Mouse (Mus musculus): ENCODE results near the gene Scaper.

Scaper gene

DNA sequence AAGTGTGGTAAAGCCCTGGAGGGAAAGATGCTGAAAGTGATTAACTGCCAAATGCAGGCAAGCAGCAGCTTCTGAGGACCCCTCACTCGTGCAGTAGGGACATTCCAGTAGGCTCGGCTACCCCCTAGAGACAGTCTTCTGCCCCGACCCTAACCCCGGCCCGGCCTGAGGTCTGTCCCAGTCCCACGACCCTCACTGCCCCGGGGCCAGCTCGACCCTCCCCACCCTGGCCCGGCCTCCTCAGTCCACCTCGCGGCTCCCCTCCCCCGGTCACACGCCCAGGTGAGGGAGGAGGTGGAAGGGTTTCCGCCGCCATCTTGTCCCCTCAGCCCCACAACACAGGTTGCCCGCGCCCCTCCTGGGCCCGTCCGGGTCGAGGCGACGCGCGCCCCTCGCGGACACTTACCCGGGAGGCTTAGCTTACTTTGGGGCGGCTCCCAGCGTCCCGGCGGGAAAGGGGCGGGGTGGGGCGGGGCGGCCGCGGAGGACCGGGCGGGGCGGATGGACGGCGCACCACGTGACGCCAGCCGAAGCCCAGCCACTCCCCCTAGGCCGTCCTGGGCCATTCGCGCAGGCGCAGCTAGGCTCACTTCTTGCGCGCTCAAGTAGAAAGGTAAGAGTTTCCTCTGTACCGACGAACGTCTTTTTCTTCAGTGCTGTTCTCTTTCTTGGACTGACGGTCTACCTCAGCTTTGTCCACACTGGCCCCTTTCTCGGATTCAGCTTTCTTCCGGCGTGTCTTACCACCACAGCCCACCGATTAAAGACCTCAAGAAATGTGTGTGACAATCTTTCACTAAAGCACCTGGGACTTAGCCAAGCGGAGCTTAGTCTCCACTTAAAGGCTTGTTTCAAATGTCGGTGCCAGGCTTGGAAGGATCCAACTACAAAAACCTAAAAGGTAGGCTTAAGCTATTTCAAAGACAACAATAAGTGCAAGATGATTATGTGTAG, at the start of gene Scaper:
Gene Scaper, minus strand, starts transcription at position 456 of the 954 bp plus-strand sequence.
- peak; percentile 93 for DNase-seq

DNA sequence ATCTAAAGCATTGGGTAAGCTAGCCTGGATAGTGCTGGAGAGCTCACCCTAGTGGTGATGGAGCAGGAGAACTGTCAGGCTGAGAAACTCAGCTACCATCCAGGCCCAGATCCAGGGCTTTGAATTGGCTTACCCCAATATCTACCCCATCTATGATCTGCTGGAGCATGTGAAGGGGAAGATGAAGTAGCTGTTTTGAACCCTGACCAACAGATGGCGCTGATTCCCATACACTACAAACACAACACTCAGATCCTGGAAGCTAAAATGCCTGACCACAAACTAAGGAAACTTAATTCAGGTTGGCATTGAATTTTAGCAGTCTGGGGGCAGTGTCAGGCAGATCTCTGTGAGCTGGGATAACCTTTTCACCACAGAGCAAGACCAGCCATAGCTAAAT, 8.9 kb upstream of the Scaper start:
- peak; percentile 29 for DNase-seq

DNA sequence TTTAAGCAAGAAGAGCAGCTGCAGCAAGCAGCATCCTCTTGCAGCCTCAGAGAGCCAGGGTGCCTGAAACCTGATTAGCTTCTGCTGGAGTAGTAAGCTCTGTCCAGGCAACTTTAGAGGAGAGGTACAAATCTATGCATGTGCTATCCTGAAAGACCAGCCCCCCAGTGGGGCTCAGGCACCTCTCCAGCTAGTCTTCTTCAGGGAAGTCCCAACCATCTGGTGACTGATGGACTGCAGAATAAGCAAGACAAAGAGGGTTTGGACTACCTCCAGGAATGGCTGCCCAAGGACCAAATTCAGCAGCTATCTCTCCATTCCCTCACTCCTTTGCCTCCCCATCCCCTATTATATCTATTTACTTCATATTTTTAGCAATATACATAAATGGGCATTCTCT, 3.4 kb upstream of the Scaper start:
- no peak for DNase-seq

DNA sequence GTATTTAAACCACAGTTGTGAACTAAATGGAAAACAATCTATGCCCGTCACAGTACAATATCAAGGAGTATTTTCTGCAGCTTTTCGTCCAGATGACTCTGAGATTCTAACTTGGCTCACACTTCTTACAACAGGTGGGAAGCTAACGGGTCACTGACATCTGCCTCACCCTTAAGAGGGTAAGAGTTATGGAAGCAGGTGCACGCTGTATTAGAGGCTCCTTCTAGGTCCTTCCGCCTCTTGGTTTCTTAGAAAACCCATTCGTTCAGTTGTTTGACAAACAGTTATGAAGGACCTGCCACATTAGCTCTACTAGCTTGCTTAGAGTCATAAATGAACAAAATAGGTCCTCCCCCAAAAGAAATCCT, 683 bp upstream of the Scaper start:
- no peak for DNase-seq

DNA sequence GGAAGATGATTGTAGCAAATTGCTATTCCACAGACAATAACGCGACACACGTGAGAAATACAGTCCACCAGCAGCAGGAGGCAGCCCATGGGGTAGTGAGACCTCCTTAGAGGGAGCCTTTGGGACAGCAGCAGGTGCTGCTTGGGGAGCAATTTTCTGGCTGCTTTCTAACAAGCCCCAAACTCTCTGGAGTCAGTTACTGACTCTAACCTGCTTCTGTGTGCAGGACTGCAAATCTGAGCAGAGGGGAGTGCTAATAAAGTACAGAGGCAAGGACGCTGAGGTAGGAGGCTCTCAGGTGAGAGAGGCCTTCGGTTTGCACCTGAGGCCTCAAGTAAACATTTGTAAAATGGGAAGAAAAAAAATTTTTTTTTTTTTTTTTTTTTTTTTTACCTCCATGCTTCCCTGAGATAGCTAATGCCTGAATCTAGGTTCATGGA, 675 bp downstream of the Scaper start:
- peak; percentile 16 for DNase-seq

DNA sequence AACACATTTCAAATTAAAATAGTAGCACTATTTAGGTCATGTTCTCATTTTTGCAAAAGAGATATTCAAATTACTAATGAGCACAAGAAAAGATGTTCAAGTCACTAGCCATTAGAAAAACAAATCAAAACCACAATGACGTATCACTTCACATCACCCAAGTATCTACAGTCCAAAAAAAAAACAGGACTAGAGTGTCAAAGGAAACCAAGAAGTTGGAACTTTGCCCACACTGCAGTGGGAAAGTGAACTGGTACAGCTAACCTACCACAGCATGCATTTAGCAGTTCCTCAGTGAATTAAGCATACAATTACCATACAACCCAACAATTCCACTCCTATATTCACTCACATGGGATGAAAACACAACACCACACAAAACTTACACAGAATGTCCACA, 5.4 kb downstream of the Scaper start:
- no peak for DNase-seq

DNA sequence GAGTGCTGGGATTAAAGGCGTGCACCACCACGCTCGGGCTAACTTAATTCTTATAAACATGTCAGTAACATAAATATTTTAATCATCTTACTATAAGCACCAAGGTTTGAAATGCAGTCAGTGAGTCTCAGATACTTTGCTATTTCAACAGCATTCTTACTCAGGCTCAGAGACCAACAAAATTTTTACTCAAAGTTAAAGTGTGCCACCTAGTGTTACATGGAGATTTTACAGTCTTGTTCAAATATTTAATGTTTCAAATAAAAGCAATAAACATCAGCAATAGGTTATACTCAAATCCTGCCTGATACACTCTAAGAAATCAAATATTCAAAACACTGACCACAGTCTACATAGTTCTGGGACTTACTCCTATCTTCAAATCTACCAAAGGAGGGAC, 19.3 kb downstream of the Scaper start:
- no peak for DNase-seq

DNA sequence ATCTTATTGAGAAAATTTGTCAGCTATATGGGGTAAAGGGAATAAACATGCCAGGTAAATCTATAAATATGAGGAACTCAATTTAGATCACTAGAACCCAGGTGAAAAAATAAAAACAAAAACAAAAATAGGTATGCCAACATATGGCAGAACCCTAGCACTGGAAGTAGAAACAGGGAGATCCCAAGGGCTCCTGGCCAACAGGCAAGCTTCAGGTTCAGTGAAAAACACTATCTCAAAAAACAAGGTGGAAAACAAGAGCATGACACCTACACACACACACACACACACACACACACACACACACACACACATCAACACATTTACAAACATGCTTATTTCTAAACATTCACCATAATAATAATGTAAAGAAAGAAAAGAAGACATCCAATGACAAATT, 21.2 kb downstream of the Scaper start:
- DNase-seq = no peak

DNA sequence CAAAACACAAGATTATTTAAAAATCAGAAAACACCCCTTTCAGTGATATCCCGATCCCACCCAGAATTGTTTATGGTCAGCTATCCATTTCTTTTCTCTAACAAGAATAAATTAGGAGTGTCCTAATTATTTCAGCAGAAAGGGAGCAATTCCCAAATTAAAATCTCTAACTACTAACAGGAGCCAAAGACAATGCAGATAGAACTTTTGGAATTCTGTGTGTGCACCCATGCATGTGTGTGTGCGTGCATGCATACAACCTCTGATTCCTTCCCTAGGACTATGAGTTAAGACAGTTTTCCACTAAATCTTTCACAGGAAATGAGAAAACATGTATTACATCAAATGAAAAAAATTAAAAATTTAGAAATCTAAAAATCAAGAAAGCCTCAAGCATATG, 26.4 kb downstream of the Scaper start:
- DNase-seq = no peak

DNA sequence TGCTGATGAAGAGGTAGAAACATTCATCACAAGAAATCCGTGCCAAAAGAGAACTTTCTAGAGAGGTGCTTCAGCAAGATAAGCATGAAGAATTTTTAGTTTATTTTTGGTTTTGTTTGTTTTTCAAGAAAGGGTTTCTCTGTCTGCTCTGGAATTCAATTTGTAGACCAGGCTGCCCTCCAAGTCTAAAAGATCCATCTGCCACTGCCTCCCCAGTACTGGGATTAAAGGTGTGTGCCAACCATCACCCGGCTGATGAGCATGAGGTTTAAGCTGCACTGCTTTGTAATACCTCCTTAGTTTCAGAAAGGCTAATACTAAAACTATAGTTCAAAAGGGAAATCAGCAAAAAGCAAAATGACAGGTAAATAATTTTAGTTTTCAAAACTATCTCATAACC, 35.0 kb downstream of the Scaper start:
- no peak for DNase-seq

DNA sequence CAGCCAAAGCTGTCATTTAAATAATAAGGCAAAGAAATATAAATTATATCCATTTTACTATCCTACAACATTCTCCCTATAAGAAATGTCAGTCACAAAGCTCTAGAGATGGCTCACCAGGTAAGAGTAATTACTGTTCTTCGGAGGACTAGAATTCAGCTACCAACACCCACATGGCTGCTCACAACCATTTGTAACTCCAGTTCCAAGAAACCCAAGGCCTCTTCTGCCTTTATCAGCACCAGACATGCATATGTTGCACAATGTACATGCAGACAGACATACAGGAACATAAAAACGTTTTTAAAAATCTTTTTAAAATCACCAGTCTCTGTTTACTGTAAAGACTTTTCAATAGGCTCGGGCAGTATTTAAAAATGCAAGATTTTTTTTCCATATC, 36.3 kb downstream of the Scaper start:
- no peak for DNase-seq

DNA sequence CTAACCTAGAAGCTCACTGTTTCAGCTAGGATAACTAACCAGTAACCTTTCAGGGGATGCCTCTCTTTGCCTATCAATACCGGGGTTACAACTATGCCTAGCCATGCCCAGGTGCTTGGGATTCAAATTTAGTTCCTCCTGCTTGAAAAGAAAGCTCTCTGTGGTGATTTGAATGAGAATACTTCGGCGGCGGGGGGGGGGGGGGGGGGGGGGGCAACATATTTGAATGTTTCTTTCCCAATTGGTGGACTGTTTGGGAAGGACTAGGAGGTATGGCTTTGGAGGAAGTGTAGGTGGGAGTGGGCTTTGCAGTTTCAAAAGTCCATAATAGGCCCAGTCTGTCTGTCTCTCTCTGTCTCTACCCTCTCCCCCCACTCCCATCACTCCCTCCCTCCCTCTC, 37.4 kb downstream of the Scaper start:
- DNase-seq = no peak

DNA sequence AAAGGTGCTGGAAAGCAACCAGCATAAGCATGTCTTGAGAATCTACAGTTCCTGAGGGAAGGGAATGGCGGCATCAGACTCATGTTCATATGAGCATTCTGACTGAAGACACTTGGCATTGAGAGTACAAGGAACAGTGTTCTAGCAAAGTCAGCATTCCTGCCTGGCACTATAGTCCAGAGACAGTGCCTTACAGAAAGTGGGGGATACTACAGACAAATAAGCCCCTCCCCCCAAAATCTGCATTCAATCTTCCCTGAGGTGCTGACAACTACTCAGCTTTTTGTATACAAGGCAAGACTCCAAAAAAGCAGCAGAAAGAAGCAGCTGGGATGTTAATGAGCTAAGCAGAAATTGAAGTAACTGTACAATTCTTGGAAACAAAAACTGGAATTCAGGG, 59.9 kb downstream of the Scaper start:
- DNase-seq = no peak

DNA sequence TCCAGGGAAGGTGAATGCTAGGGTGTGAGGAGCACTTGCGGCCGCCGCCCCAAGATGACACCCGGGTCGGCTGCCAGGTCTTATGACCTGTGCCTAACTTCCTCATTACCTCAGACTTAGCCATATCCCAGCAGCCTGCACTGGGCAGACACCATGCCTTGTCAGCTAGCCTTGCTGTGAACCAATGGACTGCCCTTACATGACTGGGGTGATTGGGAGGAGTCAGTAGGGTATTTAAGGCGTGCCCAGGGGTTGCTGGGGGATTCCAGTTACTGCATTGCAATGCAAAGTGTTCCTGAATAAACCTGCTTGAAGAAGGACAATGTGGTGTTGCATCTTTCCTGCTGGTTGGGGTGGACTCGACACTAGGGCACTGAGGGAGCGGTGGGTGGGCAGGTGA, 148.5 kb downstream of the Scaper start:
- no peak for DNase-seq

DNA sequence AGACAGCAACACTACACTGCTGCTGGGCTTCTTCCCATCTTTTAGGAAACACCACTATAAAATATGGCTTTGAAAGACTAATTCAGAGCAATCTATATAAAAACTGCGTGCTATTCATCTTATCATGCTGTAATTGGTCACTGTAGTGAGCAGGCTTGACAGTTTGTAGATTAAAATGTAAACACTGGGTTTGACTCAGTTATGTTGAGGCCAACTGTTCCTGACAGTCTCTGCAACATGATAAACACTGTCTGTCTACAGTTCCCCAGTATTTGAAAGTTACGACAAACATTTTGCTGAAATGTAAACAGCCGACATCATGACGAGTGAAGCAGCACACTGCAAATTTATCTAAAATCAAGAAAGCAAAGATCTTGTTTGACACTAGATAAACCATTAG, 225.9 kb downstream of the Scaper start:
- DNase-seq = no peak

DNA sequence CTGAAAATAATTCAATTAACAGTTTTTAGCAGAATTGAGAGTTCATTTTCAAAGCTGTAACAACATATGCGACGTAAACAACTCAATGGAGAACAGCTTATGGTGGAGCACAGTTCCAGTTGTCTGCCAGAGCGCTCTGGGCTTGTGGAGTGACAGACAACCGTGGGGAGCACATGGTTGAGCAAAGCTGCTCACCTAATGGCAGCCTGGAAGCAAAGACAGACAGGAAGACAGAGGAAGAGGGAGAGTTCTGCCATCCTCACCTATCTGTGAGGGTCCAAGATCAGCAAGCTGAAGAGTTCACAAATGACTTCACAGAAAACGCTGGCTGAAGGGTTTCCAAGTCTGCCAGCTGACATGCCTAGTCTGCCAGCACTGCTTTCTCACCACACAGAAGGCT, 227.4 kb downstream of the Scaper start:
- no peak for DNase-seq

DNA sequence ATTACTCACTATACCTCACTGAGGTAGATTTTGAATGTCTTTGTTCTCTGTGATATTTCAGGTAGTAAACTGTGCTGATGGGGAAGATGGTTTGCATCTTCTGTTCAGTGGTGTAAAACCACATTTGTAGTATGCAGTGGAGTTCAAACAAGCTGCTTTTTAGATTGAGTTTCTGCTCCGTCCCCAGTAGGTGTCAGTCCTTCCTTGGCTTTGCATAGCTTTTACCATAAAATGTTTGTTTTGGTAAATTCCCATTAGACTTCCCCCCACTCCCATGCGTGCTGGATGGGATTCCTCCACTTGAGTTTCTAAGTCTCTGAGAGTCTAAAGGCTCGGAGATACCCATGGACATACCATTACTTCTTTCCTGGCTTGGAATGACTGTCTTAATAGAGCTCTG, 231.3 kb downstream of the Scaper start:
- DNase-seq = no peak

DNA sequence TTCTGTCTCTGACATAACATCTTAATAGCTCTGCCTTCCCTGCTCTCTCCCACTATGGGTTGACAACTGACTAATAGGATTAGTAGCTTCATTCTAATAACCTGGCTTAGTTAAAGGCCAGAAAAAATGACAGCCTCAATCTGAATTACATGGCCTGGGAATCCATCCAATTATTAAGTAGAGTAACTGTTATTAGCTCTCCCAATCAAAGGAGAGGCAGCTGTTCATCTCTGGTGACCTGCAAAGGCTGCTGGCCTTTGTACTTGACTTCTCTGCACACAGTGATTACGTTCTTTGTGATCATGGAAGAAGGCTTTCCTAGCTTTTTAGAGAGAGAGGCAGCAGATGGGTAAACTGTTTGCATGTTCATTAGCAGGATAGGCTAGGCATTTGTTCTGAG, 242.6 kb downstream of the Scaper start:
- no peak for DNase-seq

DNA sequence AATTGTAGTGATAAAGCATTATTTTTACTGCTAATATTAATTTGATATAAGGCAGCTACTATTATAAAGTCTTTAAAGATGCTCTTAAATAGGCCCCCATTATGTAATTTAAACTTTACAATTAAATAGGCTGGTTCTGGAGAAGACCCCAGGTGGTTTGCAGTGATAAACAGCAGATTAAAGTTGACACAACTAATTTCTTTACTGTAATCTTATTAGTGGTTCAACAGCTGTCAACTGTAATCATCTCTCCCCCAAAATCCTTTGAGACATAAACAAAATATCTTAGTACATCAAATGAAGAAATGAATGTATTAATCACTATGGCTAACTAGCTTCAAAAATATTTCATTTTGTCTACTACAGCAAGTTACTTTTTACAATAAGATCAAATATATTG, 260.8 kb downstream of the Scaper start:
- no peak for DNase-seq

DNA sequence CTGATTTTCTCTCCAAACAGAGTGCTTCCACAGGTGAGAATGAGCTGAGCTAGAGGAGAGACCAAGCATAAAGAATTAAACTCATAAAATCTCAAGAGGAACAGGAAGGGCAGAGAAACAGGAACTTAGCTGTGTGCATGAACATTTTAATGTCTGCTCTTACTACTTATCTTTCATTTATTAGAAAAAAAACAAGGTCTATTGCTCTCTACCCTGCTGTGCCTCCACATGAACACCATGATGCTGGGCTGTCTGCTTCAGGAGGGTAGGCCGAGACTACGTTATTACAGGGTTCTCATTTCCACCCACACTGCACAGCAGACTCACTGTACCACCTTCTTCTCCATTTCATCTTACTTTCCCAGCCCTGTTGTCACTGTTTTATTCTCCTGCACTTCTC, 291.5 kb downstream of the Scaper start:
- DNase-seq = no peak

DNA sequence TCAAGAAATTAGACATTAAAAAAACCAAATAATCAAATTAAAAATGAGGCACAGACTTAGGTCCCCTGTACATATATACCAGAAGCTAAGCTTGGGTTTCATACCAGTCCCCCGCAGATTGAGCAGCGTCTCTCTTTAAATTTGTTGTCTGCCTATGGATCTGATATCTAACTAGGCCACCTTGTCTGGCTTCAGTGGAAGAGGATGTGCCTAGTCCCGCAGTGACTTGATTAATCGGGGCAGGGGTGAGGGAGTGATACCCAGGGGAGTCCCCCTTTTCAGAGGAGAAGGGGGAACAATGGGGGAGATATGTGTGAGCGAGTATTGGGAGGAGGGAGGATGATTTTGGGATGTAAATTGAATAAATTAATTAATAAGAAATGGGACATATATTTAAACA, 310.9 kb downstream of the Scaper start:
- no peak for DNase-seq

DNA sequence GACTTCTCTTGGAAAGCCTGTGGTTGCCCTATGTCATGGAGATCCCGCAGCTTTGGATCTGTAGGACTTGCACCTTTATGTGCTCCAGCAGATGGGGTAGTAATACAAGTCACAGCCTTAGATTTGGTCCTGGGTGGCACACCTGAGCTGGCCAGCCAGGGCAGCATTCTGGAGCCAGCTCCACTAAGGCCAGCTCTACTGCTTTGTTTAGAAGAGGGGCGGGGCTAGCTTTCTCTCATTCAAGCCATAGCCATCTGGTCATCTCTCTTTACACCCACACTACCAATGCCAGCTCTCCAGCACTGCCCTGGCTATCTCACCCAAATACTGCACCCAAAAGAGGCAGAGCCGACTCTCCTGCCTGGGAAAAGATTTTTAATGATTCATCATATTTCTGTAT, 323.2 kb downstream of the Scaper start:
- no peak for DNase-seq

DNA sequence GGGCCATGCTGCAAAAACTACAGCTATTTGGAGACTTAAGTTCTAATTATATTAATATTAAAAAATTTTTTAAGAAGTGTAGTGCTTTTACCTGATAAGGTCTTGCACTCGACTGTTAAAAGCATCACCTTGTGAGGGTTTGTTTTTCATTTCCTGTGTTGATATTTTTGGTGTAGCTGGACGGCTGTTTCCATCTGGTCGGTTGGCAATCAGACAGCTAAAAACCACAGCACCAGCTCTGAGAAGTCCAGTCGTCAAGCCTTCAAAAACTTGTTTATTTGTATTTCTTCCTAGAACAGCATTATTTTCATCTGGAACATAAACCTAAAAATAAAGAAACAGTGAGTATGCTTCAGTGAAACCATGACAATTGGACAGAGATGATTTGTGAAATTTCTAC, 328.2 kb downstream of the Scaper start:
- DNase-seq = no peak

DNA sequence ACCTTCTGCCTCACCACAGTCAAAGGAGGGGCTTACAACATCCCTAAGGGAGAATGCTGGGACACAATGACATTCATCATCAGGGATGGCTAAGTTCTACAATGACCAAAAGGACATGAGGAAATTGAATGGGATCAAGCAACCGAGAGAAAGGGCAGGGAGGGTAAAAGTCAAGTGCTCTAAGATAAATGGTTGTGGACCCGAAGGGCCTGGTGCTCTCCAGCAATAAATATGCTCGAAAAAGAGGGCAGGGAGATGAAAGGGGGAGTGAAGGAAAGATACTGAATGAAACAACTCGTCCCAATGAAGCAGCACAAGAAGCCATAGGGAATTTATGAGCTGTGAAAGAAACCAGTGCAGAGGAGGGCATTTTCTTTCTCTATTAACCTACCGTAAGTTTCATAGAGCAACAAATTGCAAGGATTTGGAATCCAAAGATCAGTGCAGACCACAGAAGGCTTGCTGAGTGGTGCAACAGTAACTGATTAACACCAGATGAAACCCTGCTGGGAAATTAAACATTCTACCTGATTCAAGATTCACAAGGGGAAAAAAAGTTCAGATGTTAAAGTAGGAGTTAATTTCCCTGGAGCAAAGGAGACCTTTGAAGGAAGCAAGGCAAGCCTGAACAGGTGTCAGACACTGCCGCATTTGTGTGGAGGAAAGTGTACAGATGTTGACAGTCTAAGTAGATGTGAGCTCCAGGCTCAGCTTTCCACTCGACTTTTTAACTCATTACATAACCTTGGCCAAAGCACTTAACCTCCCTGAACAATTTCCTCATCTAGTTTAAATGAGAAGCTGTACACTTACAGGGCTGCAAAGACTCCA, 329.0 kb downstream of the Scaper start:
- peak; percentile 13 for DNase-seq
